Mouse (Mus musculus) bone marrow, adult 2 months (tissue): ENCODE results near the gene Tktl2.

Experiments
- CTCF ChIP-seq: fragments of 200-500 bp; IDR thresholded peaks from 2 replicates; pipeline ENCODE4 v1.5.1; 2011; ENCODE audit warnings: low read length, control low read depth; ENCODE audit not compliant: control insufficient read depth, insufficient read depth
- POLR2A ChIP-seq: fragments of 200-500 bp; IDR thresholded peaks from 2 replicates; pipeline ENCODE4 v1.6.1; 2011; ENCODE audit warnings: low read depth, mild to moderate bottlenecking, control low read depth, low read length, borderline replicate concordance; ENCODE audit not compliant: control insufficient read depth

DNA sequence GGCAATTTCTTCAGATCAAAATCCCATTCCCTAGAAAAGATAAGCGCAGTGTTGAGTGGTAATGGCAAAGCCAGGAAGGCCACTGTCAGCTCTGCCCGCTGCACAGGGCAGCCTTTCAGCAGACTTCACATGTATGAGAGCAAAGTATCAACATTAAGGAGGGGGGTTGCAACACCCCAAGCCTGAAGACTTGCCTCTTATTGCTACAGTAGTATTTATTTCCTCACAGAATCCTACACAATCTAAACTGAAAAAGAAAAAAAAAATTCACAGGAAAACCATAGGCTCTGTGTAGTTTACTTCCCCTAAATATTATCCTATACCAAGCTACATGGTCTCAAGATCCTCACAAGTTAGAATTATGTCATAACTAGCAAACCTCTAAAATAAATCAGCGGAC, 34.7 kb upstream of the Tktl2 start:
- TF ChIP-seq POLR2A (no peak), CTCF (no peak)
